Mouse (Mus musculus) small intestine, adult 2 months (tissue): ENCODE data around the gene Irf6. TPM values are rescaled to one million over a fixed set of nuclear protein-coding genes. Genes with fewer than 3 reads are reported as not detected.

Source experiments
- H3K27ac ChIP-seq: fragments of 200-500 bp; 2 replicates; pipeline ENCODE4 v1.5.1; 2012; ENCODE audit warnings: low read depth, low read length, control low read depth, inconsistent platforms; ENCODE audit not compliant: insufficient read depth
- H3K27me3 ChIP-seq: fragments of 200-500 bp; 2 replicates; pipeline ENCODE4 v1.6.1; 2012; ENCODE audit warnings: mild to moderate bottlenecking, moderate library complexity, low read length, inconsistent platforms; ENCODE audit not compliant: control insufficient read depth, insufficient read depth
- H3K36me3 ChIP-seq: fragments of 200-500 bp; 2 replicates; pipeline ENCODE4 v1.6.1; 2012; ENCODE audit warnings: mild to moderate bottlenecking, low read length, control low read depth, inconsistent platforms; ENCODE audit not compliant: control insufficient read depth, insufficient read depth
- H3K4me1 ChIP-seq: fragments of 200-500 bp; 2 replicates; pipeline ENCODE4 v1.6.1; 2012; ENCODE audit warnings: low read length, inconsistent platforms, mixed read lengths; ENCODE audit not compliant: control insufficient read depth, insufficient read depth, insufficient read length
- H3K4me3 ChIP-seq: fragments of 200-500 bp; 2 replicates; pipeline ENCODE4 v1.5.1; 2012; ENCODE audit warnings: low read depth, mild to moderate bottlenecking, control low read depth, inconsistent platforms, low read length, moderate library complexity
- CTCF ChIP-seq: fragments of 200-500 bp; IDR thresholded peaks from 2 replicates; pipeline ENCODE4 v1.5.1; 2012; ENCODE audit warnings: low read depth, mild to moderate bottlenecking, control low read depth, inconsistent platforms, low read length, moderate library complexity, mixed read lengths; ENCODE audit not compliant: insufficient replicate concordance, insufficient read length; ENCODE audit errors: extremely low read depth
- POLR2A ChIP-seq: fragments of 200-500 bp; IDR thresholded peaks from 2 replicates; pipeline ENCODE4 v1.6.1; 2012; ENCODE audit warnings: low read depth, mild to moderate bottlenecking, control low read depth, inconsistent platforms, low read length, moderate library complexity
- WGBS: fragments of 180-500 bp; shearing (Covaris S2); methylation state at CpG from one replicate; pipeline ENCODE4 v1.1.7; 2018; 5-methylcytosine and 5-hydroxymethylcytosine counted together
- polyA plus RNA-seq: library from polyadenylated mRNA; depleted of rRNA; stranded (reverse); fragments of >200 nt; gene quantifications from 2 replicates; pipeline ENCODE4 v1.2.3, GENCODE M21; 2012

Gene Irf6
- polyA plus RNA-seq, 1 experiment: 141 TPM

DNA sequence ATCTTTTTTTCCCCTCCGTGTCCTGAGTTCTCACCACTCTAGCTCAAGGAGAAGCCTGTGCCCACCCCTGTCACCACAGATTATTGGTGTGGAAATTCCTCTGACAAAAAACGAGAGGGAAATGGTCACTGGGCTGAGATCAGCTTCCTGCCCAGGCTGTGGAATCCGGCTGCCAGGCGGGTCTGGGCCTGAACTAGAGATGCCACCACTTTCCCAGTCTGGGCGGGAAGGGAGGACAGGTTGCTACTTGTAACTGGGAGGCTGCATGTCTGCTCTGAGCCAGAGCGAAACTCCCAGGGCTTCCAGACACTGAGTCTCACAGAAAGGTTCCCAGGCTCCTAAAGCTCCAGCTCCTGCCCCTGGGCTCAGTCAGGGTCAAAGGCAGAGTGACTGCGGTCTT lies 11.8 kb upstream of the Irf6 start:
- H3K27ac ChIP-seq: no peak overlapping the region
- no peak overlapping the region for H3K4me3 ChIP-seq
- H3K36me3 ChIP-seq: no peaks in the 10 kb centered on the region
- 86% methylated on average over 7 of the region's 7 CpGs for WGBS
- H3K27me3 ChIP-seq: no peaks in the 10 kb centered on the region
- no peak for TF ChIP-seq POLR2A
- TF ChIP-seq CTCF: no peak
- H3K4me1 ChIP-seq: no peaks in the 10 kb centered on the region

DNA sequence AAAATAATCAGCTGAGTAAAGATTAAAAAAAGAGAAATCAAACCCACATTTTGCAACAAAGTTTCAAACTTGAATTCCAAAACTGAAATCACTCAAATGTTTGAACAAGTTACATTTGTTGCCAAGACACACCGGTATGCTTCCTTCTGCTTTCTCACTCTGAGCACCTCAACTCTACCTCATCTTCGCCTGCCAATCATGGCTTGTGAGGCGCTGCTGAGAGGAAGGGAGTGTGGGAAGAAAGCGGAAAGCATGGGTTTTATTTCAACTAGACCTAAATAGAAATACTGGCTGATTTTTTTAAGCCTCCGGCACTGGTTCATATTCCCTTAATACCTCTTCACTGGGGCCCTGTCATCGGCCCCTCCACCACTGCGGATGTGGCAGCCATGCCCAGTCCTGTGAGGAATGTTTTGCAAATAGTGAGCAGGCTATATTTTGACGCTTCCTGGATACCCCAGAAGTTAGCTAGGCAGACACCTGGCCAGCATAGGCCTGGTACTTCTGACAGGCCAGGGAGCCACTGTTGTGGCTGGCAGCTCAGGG lies 10.3 kb upstream of the Irf6 start:
- H3K4me3 ChIP-seq: no peak overlapping the region
- H3K27me3 ChIP-seq: no peaks in the 10 kb centered on the region
- no peaks in the 10 kb centered on the region for H3K4me1 ChIP-seq
- H3K36me3 ChIP-seq: no peaks in the 10 kb centered on the region
- H3K27ac ChIP-seq: no peak overlapping the region
- whole genome bisulfite sequencing: 85% methylated on average over 8 of the region's 8 CpGs
- TF ChIP-seq POLR2A (no peak), CTCF (no peak)

DNA sequence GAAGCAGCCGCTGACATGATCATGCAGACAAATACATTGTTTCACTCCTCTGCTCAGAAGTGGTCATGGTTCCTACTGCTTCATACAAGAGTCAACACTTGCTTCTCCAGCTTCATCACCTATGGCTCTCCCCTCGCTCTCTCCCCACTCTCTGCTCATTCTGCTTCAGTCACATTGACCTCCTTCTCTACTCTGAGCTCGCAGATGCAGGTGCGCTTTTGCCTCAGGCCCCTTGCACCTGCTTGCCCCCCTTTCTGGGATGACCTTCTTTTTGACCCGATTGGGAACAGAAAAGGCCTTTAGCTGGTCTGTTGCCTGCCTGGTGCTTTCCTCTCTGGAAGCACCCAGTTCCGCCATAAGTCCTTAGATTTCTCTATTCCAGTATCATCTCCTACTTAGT lies 8.4 kb upstream of the Irf6 start:
- Histone ChIP-seq H3K4me3 (no peak overlapping the region), H3K27me3 (no peaks in the 10 kb centered on the region), H3K36me3 (no peaks in the 10 kb centered on the region), H3K4me1 (no peaks in the 10 kb centered on the region), H3K27ac (no peak overlapping the region)
- TF ChIP-seq POLR2A (no peak), CTCF (no peak)
- 89% methylated on average over 6 of the region's 6 CpGs for WGBS

DNA sequence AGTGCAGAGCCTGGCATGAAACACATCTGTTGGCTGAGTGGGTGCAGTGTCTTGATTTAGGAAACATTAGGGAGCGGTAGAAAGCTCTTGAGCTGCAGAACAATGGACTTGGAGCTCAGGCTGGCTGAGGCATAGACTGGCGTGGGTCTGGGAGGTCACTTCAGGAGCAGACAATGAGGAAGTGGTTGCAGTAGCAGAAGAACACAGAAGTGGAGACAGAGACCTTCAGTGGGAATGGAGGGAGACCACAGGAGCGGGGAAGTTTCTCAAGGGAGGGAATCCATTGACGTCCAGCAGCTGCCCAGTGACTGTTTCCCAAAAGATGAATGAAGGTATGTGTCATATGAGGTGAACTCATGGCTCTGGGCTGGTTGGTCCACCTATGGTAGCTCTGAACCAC lies 7.8 kb upstream of the Irf6 start:
- no peaks in the 10 kb centered on the region for H3K36me3 ChIP-seq
- no peaks in the 10 kb centered on the region for H3K4me1 ChIP-seq
- H3K27ac ChIP-seq: no peak overlapping the region
- no peaks in the 10 kb centered on the region for H3K27me3 ChIP-seq
- TF ChIP-seq POLR2A (no peak), CTCF (no peak)
- 76% methylated on average over 4 of the region's 4 CpGs for WGBS
- H3K4me3 ChIP-seq: no peak overlapping the region

DNA sequence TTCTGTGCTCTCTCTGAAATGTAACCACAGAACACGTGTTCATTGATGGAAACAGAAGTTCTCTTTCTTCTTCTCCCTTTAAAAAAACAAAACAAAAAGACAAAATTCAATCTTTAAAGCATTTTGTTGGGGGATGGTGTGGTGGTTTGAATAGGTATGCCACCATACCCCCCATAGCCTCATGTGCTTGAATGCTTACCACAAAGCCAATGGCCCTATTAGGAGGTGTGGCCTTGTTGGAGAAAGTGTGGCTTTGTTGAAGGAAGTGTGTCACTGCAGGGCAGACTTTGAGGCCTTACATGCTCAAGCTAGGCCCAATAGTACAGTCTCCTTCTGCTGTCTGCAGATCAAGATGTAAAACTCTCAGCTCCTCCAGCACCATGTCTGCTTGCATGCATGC lies 6.5 kb upstream of the Irf6 start:
- no peaks in the 10 kb centered on the region for H3K27me3 ChIP-seq
- H3K4me3 ChIP-seq: no peak overlapping the region
- H3K4me1 ChIP-seq: no peaks in the 10 kb centered on the region
- H3K36me3 ChIP-seq: no peaks in the 10 kb centered on the region
- H3K27ac ChIP-seq: no peak overlapping the region
- TF ChIP-seq POLR2A (no peak), CTCF (no peak)
- WGBS: 71% methylated on average over 1 of the region's 1 CpGs

DNA sequence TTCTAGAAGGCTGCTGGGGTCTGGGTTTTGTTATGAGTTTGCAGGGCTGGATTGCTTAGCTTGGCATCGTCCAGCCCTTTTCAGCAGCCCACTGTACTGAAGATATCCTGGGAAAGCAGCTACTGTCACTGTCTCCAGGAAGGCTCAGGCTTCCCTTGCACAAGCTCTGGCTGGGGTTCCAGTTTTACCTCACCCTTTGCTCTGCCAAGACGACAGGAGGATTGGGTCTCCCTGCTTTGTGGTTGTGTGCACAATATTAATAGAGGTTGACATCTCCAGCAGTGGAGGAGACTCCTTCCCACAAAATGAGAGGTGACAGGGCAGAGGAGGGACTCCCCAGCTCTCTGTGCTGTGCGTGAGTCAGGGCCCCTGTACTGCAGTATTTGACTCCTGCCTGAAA lies 3.7 kb upstream of the Irf6 start:
- 79% methylated on average over 3 of the region's 3 CpGs for WGBS
- Histone ChIP-seq H3K27me3 (no peaks in the 10 kb centered on the region), H3K4me3 (no peak overlapping the region), H3K36me3 (no peaks in the 10 kb centered on the region), H3K27ac (no peak overlapping the region), H3K4me1 (no peaks in the 10 kb centered on the region)
- TF ChIP-seq CTCF (no peak), POLR2A (no peak)

DNA sequence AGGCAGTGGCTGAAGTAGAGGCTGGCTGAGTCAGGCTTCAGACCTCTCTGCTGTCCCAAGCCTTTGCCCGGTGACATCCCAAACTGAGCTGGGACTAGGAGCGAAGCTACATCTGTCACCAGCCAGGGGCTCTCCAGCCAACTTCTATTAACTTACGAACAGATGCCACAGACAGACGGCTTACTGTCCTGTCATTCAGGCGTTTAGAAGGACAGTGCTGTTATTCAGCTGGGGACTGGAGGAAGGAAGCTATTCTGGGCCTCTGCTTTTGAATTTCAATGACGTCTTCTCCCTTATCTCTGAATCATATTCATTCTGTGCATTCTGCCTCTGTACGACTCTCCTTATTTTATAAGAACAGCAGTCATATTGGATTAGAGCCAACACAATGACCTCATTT lies 1.8 kb upstream of the Irf6 start:
- TF ChIP-seq POLR2A (no peak), CTCF (no peak)

More for the DNA sequence above, 1.8 kb upstream of the Irf6 start:
- Histone ChIP-seq H3K27ac (no peak overlapping the region), H3K4me3 (no peak overlapping the region), H3K4me1 (peaks cover 4% of the 10 kb centered on the region; the same call in 1 of the 2 replicates), H3K36me3 (no peaks in the 10 kb centered on the region), H3K27me3 (no peaks in the 10 kb centered on the region)
- 60% methylated on average over 7 of the region's 7 CpGs for WGBS
